Mouse (Mus musculus) hindbrain, embryonic 15.5 days (tissue): ENCODE data around the gene Actr3. TPM values are rescaled to one million over a fixed set of nuclear protein-coding genes. Genes with fewer than 3 reads are reported as not detected.

Experiments
- ATAC-seq: fragments of 200-750 bp; cut with Nextera tagmentation; 2 replicates; pipeline ENCODE4 v1.8.0; 2017; ENCODE audit warnings: low read depth, moderate number of reproducible peaks, moderate TSS enrichment; ENCODE audit not compliant: low FRiP score
- H3K27ac ChIP-seq: fragments of 300-500 bp; sonication (generic); replicated peaks from 2 replicates; pipeline ENCODE4 v1.5.1; 2015; ENCODE audit warnings: mild to moderate bottlenecking, inconsistent platforms
- H3K27me3 ChIP-seq: fragments of 300-500 bp; sonication (generic); 2 replicates; pipeline ENCODE4 v1.6.1; 2015; ENCODE audit warnings: control low read depth, inconsistent platforms
- H3K36me3 ChIP-seq: fragments of 300-500 bp; sonication (generic); 2 replicates; pipeline ENCODE4 v1.6.1; 2015; ENCODE audit warnings: control low read depth, inconsistent platforms
- H3K4me1 ChIP-seq: fragments of 300-500 bp; sonication (generic); replicated peaks from 2 replicates; pipeline ENCODE4 v1.6.1; 2015; ENCODE audit warnings: control low read depth, inconsistent platforms
- H3K4me2 ChIP-seq: fragments of 300-500 bp; sonication (generic); 2 replicates; pipeline ENCODE4 v1.6.1; 2015; ENCODE audit warnings: moderate library complexity, mild to moderate bottlenecking, inconsistent platforms
- H3K4me3 ChIP-seq: fragments of 300-500 bp; sonication (generic); 2 replicates; pipeline ENCODE4 v1.5.1; 2015; ENCODE audit warnings: mild to moderate bottlenecking, inconsistent platforms
- H3K9ac ChIP-seq: fragments of 300-500 bp; sonication (generic); 2 replicates; pipeline ENCODE4 v1.6.1; 2015; ENCODE audit warnings: inconsistent platforms
- H3K9me3 ChIP-seq: fragments of 300-500 bp; sonication (generic); 2 replicates; pipeline ENCODE4 v1.6.1; 2016; ENCODE audit warnings: control low read depth, inconsistent platforms
- WGBS: fragments of 180-500 bp; shearing (Covaris S2); methylation state at CpG from one replicate; pipeline ENCODE4 v1.1.7; 2015; 5-methylcytosine and 5-hydroxymethylcytosine counted together
- polyA plus RNA-seq: library from polyadenylated mRNA; unstranded; fragments of >200 nt; fragmentation: Nextera tagmentation; extraction: Ambion mirVana; gene quantifications from 2 replicates; pipeline ENCODE4 v1.2.1, GENCODE M21; 2015

The Actr3 gene
- 225 and 234 TPM in 2 replicates for polyA plus RNA-seq

DNA sequence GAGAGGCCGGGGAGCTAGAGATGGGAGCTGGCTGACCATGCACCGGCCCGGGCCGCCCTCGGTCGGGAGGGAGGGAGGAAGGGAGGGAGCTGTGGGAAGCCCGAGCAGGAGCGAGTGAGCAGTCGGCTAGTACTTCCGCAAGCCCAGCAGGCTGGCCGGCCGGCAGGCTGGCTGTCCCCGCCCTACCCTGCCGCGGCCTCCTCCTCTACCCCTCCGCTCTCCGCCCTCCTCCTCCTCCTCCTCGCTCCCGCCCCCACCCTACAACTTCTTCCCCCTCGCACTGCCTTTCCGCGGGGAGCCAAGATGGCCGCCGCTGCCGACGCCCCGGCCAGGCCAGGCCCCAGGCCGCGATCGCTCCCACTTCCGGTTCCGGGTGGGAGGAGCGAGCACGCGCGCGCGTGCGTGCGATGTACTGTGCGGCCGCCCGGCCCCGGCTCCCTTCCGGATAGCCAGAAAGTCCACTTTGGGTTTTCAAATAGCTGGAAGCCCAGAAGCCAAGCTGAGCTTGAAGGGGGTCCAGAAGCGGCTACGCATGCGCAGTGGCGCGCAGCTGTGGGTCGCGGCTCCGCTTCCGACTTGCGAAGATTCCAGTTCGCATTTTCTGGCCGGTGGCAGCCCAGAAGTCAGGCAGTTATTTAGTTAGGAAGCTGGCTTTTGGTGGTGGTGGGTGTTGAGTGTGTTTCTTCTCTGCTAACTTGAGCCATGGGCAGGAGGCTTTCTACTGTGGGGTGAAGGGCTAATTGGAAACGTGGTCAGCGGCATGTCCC, at the start of gene Actr3:
TSS of gene Actr3 (minus strand) at position 359 of the 767 bp plus-strand sequence.
- peak within 1 kb of the TSS; percentile 96 for H3K4me3 ChIP-seq
- peak within 1 kb of the TSS; percentile 97 for H3K9ac ChIP-seq
- H3K4me2 ChIP-seq, result peak within 1 kb of the TSS; percentile 68
- ATAC-seq, result peak; percentile 97
- no peaks in the 10 kb centered on the region for H3K9me3 ChIP-seq
- no peaks in the 10 kb centered on the region for H3K27me3 ChIP-seq
- peak within 1 kb of the TSS; percentile 99 for H3K27ac ChIP-seq
- under 1% methylated on average over 50 of the region's 59 CpGs for WGBS
- no peaks in the 10 kb centered on the region for H3K36me3 ChIP-seq
- peaks cover 35% of the 10 kb centered on the region for H3K4me1 ChIP-seq

DNA sequence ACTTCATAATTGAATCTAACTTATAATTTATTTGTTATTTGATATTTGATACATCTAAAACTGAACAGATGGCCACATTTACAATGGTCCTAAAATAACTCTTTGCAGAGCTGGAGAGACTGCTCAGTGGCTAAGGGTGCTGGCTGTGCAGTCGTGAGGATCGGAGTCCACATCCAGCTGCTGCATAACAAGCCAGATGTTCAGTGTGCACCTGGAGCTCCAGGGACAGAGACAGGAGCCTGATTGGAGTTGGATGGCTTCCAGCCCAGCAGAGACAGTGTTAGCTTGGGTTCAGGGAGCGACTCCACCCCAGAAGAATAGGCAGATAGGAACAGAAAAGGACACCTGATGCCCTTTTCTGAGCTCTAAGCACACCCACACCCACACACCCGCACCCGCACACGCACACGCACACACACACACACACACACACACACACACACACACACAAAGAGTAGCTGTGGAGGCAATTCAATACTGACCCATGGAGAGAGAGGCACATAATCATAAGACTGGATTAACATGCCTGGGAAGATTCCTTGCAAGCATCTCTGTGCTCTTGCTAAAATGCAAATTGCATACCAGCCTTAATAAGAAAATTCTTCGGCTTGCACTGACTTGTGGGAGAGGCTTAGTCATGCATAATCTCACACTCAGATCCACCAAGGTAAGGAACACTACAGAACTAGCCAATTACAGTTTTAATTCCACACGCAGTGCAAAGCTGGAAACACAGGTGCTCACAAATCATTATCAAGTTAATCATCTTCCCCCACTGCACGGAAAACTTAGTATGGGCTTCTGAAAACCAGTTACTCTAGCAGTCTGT, 47.1 kb upstream of the Actr3 start:
- H3K4me2 ChIP-seq, result no peak overlapping the region
- WGBS, result 83% methylated on average over 10 of the region's 10 CpGs
- H3K27me3 ChIP-seq, result no peaks in the 10 kb centered on the region
- no peaks in the 10 kb centered on the region for H3K9me3 ChIP-seq
- H3K4me3 ChIP-seq, result no peak overlapping the region
- no peaks in the 10 kb centered on the region for H3K4me1 ChIP-seq
- no peaks in the 10 kb centered on the region for H3K36me3 ChIP-seq
- H3K9ac ChIP-seq, result no peak overlapping the region
- ATAC-seq, result peak; percentile 30; the same call in 1 of the 2 replicates
- H3K27ac ChIP-seq, result no peak overlapping the region

DNA sequence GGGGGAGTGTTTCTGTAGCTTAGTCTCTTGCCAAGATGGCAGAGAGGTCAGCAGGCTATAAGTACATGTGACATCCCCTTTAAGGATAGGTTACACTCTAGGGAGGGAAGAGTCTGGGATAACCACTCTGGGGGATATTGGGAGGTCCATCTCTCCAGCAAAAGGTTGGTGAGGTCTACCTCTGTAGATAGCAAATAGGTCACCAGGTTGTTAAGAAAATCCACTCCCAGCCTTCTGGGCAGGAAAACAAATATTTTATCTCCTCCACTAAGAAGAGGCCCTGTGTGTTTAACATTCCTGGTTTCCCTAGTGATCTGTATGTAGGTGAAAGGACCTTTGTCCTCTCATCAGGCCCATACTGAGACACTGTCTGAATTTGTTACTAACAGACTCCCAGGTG, 46.3 kb upstream of the Actr3 start:
- Histone ChIP-seq H3K36me3 (no peaks in the 10 kb centered on the region), H3K9me3 (no peaks in the 10 kb centered on the region)
- ATAC-seq, result no peak

DNA sequence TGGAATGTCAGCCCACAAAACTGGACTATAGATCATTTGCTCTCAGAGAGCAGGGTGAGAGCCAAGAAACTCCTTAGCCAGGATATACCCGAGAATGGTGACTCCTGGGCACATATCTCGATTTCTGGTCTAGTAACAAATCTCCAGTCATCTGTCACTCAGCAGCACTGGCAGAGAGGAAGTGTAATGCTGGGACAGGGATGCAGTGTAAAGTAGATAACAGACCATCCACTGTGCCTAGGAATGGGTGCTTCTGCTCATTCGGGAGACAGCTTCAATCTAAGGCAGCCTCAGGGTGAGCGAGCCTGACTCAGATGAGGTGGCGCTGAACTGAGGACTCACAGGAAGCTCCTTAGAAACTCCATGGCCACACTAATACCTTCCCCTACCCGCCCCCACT, 43.1 kb upstream of the Actr3 start:
- ATAC-seq, result no peak

More for the DNA sequence above, 46.3 kb upstream of the Actr3 start:
- H3K27ac ChIP-seq, result no peak overlapping the region
- no peaks in the 10 kb centered on the region for H3K4me1 ChIP-seq
- no peak overlapping the region for H3K4me3 ChIP-seq
- no peaks in the 10 kb centered on the region for H3K27me3 ChIP-seq
- no peak overlapping the region for H3K4me2 ChIP-seq
- no peak overlapping the region for H3K9ac ChIP-seq

DNA sequence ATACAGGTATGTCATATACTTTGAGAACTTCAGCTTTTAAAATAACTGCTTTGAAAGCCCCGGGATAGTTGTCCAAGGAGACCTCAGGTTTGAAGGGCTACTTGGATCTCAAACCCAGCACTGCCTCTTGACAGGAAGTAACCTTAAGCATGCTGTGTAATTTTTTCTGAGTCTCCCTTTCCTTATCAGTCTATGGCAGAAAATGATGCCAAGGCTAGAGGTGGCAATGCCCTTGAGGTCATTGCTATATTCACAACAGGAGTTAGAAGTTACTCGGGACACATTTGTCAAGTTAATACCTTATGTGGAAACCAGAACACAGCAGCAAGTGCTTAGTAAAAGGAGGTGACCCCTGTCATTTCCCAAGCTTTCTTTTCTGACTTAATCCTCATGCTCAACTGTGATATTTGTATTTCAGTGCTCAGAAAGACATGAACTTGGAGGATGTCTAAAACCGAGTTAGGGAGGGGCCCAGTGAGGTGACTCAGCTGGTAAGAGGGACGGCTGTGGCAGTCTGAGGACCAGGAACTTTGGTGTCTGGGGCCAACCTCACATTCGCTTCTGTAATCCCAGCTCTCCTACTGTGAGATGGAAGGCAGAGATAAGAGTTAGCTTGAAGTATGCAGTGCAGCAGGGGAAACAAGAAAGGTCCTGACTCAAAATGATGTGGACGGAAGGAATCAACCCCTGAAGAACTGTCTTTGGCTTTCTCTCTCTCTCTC, 40.6 kb upstream of the Actr3 start:
- H3K4me2 ChIP-seq, result no peak overlapping the region
- no peaks in the 10 kb centered on the region for H3K4me1 ChIP-seq
- no peaks in the 10 kb centered on the region for H3K36me3 ChIP-seq
- H3K27ac ChIP-seq, result no peak overlapping the region
- H3K9me3 ChIP-seq, result no peaks in the 10 kb centered on the region
- ATAC-seq, result no peak
- 83% methylated on average over 6 of the region's 6 CpGs for WGBS
- no peak overlapping the region for H3K4me3 ChIP-seq
- no peak overlapping the region for H3K9ac ChIP-seq
- no peaks in the 10 kb centered on the region for H3K27me3 ChIP-seq

More for the DNA sequence above, 43.1 kb upstream of the Actr3 start:
- no peaks in the 10 kb centered on the region for H3K9me3 ChIP-seq
- H3K36me3 ChIP-seq, result no peaks in the 10 kb centered on the region
- no peak overlapping the region for H3K4me3 ChIP-seq
- no peaks in the 10 kb centered on the region for H3K27me3 ChIP-seq
- 85% methylated on average over 6 of the region's 6 CpGs for WGBS
- H3K27ac ChIP-seq, result no peak overlapping the region
- no peaks in the 10 kb centered on the region for H3K4me1 ChIP-seq
- H3K4me2 ChIP-seq, result no peak overlapping the region
- no peak overlapping the region for H3K9ac ChIP-seq

DNA sequence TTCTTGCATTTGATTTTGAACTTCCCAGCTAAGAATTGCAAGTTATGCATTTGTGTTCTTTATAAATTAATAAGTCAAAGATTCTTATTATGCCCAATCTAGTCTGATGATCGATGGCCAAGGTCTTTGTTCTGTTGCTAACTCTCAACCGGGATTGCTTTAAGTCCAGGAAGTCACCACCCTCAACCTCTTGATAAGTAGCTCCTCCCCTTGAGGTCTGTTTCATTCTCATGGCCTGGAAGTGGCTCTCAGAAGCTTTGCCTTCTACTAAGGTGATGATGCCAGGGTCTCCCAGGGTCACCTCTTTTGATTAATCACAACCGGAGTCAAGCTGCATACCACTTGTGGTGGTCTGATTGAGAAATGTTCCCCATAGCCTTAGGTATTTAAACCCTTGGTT, 38.3 kb upstream of the Actr3 start:
- no peak for ATAC-seq
- Histone ChIP-seq H3K27me3 (no peaks in the 10 kb centered on the region), H3K9ac (no peak overlapping the region), H3K27ac (no peak overlapping the region), H3K36me3 (no peaks in the 10 kb centered on the region), H3K4me1 (no peaks in the 10 kb centered on the region), H3K4me3 (no peak overlapping the region), H3K4me2 (no peak overlapping the region), H3K9me3 (no peaks in the 10 kb centered on the region)
- WGBS, result 88% methylated on average over 3 of the region's 3 CpGs

DNA sequence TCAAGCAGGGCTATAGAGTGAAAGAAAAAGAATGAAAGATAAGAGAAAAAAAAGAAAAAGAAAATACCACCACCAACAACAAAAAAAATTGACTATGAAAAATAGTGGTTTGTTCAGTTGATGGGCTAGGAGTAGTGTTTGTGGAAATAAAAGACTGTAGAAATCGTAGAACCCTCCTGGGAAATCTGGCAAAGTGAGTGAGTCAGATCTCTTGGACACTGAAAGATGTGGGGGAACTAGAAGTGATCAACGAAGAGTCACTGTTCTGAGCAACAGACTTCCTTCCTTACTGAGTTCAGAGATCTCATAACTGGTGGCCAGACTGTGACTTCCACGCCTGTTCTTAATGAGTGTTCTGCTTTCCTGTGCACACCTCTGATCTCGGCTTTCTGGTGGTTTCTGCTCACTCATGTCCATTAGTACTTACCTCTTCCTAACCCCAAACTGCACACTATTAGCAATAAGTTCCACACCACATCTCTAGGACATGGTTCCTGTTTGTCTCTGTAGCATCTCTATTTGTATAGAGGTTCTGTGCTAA, 37.7 kb upstream of the Actr3 start:
- ATAC-seq, result no peak
- H3K27ac ChIP-seq, result no peak overlapping the region
- no peaks in the 10 kb centered on the region for H3K27me3 ChIP-seq
- H3K36me3 ChIP-seq, result no peaks in the 10 kb centered on the region
- H3K9me3 ChIP-seq, result no peaks in the 10 kb centered on the region
- no peak overlapping the region for H3K9ac ChIP-seq
- no peaks in the 10 kb centered on the region for H3K4me1 ChIP-seq
- WGBS, result 88% methylated on average over 4 of the region's 4 CpGs
- no peak overlapping the region for H3K4me2 ChIP-seq
- no peak overlapping the region for H3K4me3 ChIP-seq

DNA sequence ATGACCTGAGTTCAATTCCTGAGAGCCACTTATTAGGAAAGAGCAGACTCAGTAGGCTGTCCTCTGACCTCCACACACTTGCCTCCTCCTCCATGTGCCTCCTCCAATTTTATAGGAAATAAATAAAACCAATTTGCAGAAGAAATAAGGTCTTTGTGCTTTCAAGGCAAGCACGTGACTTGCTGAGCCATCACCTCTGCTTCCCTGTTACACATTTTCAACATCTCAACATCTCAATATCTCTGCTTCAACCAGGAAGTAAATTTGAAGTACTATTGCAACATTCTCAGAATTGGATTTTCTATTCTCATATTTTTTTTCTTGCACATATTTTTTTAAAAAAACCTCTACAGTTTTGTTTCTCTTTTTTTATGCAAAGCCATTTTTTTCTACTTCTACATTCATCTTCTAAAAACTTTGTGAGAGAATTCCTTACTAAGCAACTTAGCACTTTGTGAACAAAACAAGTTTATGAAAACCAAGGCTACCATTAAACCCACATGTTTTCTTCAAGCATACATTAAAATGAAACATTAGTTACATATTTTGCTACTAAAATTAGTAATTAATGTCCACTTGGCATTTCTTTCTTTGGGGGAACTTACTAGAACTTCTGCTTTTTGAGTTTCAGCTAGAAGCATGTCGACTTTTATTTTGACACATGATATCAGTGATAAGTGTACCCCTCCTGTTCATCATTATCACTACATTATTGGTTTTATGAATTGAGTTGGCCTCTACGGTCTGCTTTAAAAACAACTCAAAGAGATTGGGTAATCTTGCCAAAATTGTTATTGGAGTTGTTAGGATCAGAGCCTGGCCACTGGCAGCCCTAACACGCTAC, 35.5 kb upstream of the Actr3 start:
- Histone ChIP-seq H3K27ac (no peak overlapping the region), H3K9me3 (no peaks in the 10 kb centered on the region), H3K36me3 (no peaks in the 10 kb centered on the region), H3K4me1 (no peaks in the 10 kb centered on the region), H3K4me2 (no peak overlapping the region), H3K9ac (no peak overlapping the region), H3K27me3 (no peaks in the 10 kb centered on the region), H3K4me3 (no peak overlapping the region)
- no peak for ATAC-seq
- 89% methylated on average over 4 of the region's 4 CpGs for WGBS

DNA sequence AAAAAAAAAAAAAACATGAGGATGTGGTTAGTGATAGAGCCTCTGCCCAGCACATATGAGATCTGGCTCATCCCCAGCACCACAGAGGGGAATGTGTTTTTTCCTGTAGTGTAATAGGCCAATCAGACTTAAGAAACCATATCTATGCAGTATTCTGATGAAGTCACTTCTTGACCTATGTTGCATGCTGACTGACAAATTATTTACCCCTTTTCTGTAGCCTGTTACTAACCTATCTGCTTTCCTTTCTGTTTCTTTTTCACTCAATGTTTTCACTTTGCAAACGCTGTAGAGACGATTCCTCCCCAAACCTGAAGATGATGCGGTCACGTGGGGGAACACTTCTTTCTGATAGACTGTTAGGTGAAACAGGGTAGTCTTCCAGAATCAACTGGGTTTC, 32.4 kb upstream of the Actr3 start:
- H3K27me3 ChIP-seq, result no peaks in the 10 kb centered on the region
- no peak for ATAC-seq
- 97% methylated on average over 4 of the region's 4 CpGs for WGBS
- H3K4me3 ChIP-seq, result no peak overlapping the region
- H3K9ac ChIP-seq, result no peak overlapping the region
- H3K27ac ChIP-seq, result no peak overlapping the region
- no peaks in the 10 kb centered on the region for H3K36me3 ChIP-seq
- no peaks in the 10 kb centered on the region for H3K4me1 ChIP-seq
- H3K9me3 ChIP-seq, result no peaks in the 10 kb centered on the region
- no peak overlapping the region for H3K4me2 ChIP-seq

DNA sequence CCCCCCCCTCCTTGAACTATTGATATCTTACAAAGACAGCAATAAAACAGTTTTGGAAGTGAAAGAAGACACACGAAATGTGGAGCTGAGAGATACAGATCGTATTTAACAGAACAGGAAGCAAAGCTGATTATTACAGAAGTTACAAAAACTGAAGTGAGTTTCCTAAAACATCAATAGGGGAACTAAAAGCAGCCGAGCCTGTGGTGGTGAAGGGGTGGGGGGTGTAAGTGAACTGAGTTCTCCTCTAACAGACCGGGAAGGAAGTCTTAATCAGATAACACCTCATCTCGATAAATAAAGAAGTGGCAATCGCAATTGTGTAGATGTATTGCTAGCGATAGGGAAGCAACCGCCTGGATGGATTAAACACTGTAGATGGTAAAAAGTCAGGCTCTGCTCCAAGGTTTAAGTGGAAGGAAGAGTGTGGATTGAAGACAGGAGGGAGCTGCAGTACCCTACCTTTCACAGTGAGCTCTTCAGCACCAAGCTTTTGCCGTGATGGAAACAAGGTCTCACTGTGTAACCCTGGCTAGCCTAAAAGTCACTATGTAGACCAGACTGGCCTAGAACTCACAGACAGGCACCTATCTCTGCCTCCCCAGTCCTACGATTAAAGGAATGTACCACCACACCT, 31.2 kb upstream of the Actr3 start:
- H3K9ac ChIP-seq, result no peak overlapping the region
- no peak overlapping the region for H3K4me3 ChIP-seq
- no peaks in the 10 kb centered on the region for H3K36me3 ChIP-seq
- H3K9me3 ChIP-seq, result no peaks in the 10 kb centered on the region
- no peaks in the 10 kb centered on the region for H3K4me1 ChIP-seq
- ATAC-seq, result no peak
- no peak overlapping the region for H3K27ac ChIP-seq
- WGBS, result 86% methylated on average over 10 of the region's 10 CpGs
- no peaks in the 10 kb centered on the region for H3K27me3 ChIP-seq
- no peak overlapping the region for H3K4me2 ChIP-seq

DNA sequence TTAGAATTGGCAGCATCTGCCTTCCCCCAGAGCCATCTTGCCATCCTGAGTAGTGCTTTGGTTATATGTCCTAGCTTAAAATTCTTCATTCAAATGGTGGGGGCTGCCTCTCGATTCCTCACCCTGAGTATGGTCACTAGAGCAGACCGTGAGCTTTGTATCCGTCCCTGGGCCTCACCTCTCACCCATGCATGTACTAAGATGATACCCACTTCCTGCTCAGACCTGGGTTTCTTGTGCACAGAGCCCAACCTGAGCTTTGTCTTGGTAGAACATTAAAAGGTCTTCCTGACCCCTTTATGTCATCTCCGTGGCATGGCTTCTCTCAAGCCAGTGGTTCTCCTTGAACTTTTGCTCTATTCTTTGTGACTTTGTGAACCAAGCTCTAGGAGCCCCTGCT, 28.5 kb upstream of the Actr3 start:
- H3K4me1 ChIP-seq, result no peaks in the 10 kb centered on the region
- no peak overlapping the region for H3K4me3 ChIP-seq
- H3K27ac ChIP-seq, result no peak overlapping the region
- H3K36me3 ChIP-seq, result no peaks in the 10 kb centered on the region
- WGBS, result 94% methylated on average over 4 of the region's 4 CpGs
- H3K27me3 ChIP-seq, result no peaks in the 10 kb centered on the region
- no peak overlapping the region for H3K4me2 ChIP-seq
- no peak overlapping the region for H3K9ac ChIP-seq
- no peaks in the 10 kb centered on the region for H3K9me3 ChIP-seq
- ATAC-seq, result no peak
